ENCODE assay signal across 16 mouse cellular contexts in the genomic region with DNA sequence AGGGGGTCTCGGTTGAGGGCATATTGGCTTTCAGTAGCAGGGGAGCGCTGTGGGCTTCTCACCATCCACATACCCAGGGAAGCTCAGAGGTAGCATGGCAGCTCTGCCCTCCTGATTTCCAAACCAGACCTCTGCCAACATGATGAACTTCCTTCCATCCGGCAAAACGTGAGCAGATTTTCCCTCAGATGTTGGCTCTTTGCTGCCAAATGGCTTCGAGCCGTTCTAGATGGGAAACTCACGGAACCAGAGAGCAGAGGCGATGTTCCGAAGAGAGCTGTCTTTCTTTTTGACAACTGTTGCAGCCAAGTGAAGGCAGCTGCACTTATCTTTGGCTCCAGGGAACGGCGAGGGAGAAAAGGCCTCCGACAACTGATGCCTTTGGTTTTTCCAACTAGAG.
"Had no signal": no experiment of that assay in that cellular context is flagged by ENCODE, and none has a peak within 500 bp of the region (broad histone marks: within the 10 kb centered on the region; RNA-seq: fewer than 3 reads in every experiment).

No protein-coding gene starts in this region.

- H3K4me3 ChIP-seq: intestine, embryonic 15.5 days; limb, embryonic 13.5 days; midbrain, embryonic 10.5 days; neural tube, embryonic 13.5 days; stomach, embryonic 15.5 days had no signal

- H3K27ac ChIP-seq: intestine, embryonic 15.5 days; limb, embryonic 13.5 days; liver, embryonic 14.5 days; midbrain, embryonic 10.5 days; neural tube, embryonic 13.5 days; stomach, embryonic 15.5 days had no signal

- H3K36me3 ChIP-seq: intestine, embryonic 15.5 days; limb, embryonic 13.5 days; midbrain, embryonic 10.5 days; neural tube, embryonic 13.5 days; stomach, embryonic 15.5 days had no signal

- H3K9ac ChIP-seq: intestine, embryonic 15.5 days; limb, embryonic 13.5 days; liver, embryonic 14.5 days; neural tube, embryonic 13.5 days; stomach, embryonic 15.5 days had no signal

- ATAC-seq: intestine, embryonic 15.5 days had no signal

- H3K27me3 ChIP-seq: intestine, embryonic 15.5 days; neural tube, embryonic 13.5 days; stomach, embryonic 15.5 days had no signal

- H3K9me3 ChIP-seq: intestine, embryonic 15.5 days; midbrain, embryonic 10.5 days; stomach, embryonic 15.5 days had no signal

- DNase-seq: kidney, adult 18-20 months; kidney, postnatal 25 days; left cerebral cortex, postnatal 4 days; lung, adult 18-20 months; midbrain, embryonic 14.5 days; retina, postnatal 1 day; right cerebral cortex, postnatal 4 days; spleen, adult 18-20 months; thymus, adult 2 months; thymus, postnatal 25 days had no signal

- H3K4me1 ChIP-seq: intestine, embryonic 15.5 days; neural tube, embryonic 13.5 days; stomach, embryonic 15.5 days had no signal

- H3K4me2 ChIP-seq: intestine, embryonic 15.5 days; limb, embryonic 13.5 days; neural tube, embryonic 13.5 days; stomach, embryonic 15.5 days had no signal
